Mouse (Mus musculus) thymus, adult 2 months (tissue): ENCODE results near the gene E2f6.

Experiments used
- CTCF ChIP-seq: fragments of 200-500 bp; IDR thresholded peaks from 2 replicates; pipeline ENCODE4 v1.5.1; 2012; ENCODE audit warnings: mild to moderate bottlenecking, control low read depth, low read length, moderate library complexity, borderline replicate concordance; ENCODE audit not compliant: control insufficient read depth, poor library complexity, insufficient read depth; ENCODE audit errors: extremely low read depth
- POLR2A ChIP-seq: fragments of 200-500 bp; IDR thresholded peaks from 2 replicates; pipeline ENCODE4 v1.6.1; 2012; ENCODE audit warnings: mild to moderate bottlenecking, low read length, control low read depth, moderate library complexity; ENCODE audit not compliant: control insufficient read depth, poor library complexity, insufficient read depth; ENCODE audit errors: extremely low read depth

DNA sequence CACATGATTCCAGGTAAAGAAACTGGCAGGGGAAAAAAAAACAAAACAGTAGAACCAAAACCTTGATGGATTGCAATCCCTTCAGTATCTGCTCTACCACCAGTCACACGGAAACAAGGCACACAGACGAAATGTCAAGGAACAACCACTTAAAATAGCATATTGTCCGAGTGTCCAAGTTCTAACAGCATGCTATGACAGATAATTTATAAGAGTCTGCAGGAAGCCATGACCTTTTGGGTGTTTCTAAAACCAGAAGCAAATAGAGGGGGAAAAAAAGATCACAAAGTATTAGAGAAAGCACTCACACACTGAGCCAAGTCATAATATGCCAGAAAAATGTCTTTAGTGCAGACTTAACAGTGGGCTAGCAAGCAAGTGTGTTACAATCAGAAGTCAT is 42.5 kb upstream of the E2f6 start:
- TF ChIP-seq POLR2A: no peak
- TF ChIP-seq CTCF: no peak
